Mouse (Mus musculus) brain, embryonic 14.5 days (tissue): Measurements from ENCODE around the gene Gas2l2.

ENCODE experiments used
- CTCF ChIP-seq: fragments of 200-500 bp; IDR thresholded peaks from 2 replicates; pipeline ENCODE4 v1.5.1; 2012; ENCODE audit warnings: inconsistent platforms, mild to moderate bottlenecking, moderate library complexity, borderline replicate concordance; ENCODE audit not compliant: insufficient read depth, insufficient read length; ENCODE audit errors: extremely low read depth
- POLR2A ChIP-seq: fragments of 200-500 bp; IDR thresholded peaks from 2 replicates; pipeline ENCODE4 v1.6.1; 2012; ENCODE audit warnings: mild to moderate bottlenecking, inconsistent platforms, borderline replicate concordance; ENCODE audit not compliant: poor library complexity, insufficient read depth, insufficient read length, severe bottlenecking; ENCODE audit errors: extremely low read depth

DNA sequence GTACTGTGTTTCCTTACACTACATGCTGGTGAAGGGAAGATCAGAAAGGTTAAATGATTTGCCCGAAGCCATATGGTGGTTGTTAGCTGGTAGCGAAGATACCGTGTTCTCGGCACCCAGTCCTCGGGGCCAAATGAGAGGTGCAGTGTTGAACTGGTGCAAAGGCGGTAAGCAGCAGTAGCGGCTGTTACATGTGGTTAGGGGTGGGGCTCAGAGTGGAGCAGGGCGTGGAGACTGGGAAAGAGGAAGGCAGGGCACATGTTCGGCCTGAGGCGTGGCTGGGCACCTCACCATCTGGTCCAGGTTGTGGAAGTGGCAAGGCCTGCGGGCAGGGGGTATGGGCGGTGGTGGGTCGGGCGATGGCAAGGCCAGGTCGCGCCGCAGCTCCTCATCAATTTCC, 2.3 kb downstream of the Gas2l2 start:
- no peak for TF ChIP-seq CTCF
- no peak for TF ChIP-seq POLR2A
